Mouse (Mus musculus) ovary, adult 10 weeks (tissue): ENCODE results near the gene Trim34a. TPM values are rescaled to one million over a fixed set of nuclear protein-coding genes. Genes with fewer than 3 reads are reported as not detected.

Experiments
- polyA plus RNA-seq: library from polyadenylated mRNA; stranded (reverse); fragments of 350-450 nt; fragmentation: Illumina TruSeq; extraction: RNeasy Lipid Tissue Mini Kit (QIAGEN cat#74804); gene quantifications from one replicate; pipeline ENCODE4 v1.2.3, GENCODE M21; 2014

Trim34a gene
- polyA plus RNA-seq: 18.0 TPM

GRCm38 (mm10) chr7:104244287-104245181, at the start of gene Trim34a:
Gene Trim34a (plus strand): TSS chr7:104244457.

DNA sequence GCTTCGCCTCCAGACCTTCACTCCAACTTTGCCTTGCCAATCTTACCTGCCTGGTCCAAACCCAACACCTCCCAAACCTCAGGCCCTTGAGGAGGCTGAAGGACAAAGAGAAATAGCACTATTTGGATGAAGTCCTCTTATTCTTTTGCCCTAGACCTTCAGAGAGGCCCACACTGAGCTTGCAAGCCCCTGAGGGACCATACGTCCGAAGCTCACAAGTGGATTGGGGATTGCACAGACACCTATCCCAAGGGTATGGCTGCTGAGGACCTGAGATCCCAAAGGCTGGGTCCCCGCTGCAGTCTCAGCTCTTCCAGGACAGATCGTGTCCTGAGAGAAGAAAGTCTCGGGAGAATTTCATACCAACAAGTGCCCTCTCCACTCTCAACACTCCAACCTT, 48.4 kb upstream of the Trim34a start, which contains the start of gene Olfr649:
Gene Olfr649 (minus strand): TSS at position 101 of the 400 bp plus-strand sequence.

GRCm38 (mm10) chr7:104218701-104219569, 25.3 kb upstream of the Trim34a start, which contains the start of gene Trim6:
Gene Trim6 (plus strand): TSS chr7:104218793.

DNA sequence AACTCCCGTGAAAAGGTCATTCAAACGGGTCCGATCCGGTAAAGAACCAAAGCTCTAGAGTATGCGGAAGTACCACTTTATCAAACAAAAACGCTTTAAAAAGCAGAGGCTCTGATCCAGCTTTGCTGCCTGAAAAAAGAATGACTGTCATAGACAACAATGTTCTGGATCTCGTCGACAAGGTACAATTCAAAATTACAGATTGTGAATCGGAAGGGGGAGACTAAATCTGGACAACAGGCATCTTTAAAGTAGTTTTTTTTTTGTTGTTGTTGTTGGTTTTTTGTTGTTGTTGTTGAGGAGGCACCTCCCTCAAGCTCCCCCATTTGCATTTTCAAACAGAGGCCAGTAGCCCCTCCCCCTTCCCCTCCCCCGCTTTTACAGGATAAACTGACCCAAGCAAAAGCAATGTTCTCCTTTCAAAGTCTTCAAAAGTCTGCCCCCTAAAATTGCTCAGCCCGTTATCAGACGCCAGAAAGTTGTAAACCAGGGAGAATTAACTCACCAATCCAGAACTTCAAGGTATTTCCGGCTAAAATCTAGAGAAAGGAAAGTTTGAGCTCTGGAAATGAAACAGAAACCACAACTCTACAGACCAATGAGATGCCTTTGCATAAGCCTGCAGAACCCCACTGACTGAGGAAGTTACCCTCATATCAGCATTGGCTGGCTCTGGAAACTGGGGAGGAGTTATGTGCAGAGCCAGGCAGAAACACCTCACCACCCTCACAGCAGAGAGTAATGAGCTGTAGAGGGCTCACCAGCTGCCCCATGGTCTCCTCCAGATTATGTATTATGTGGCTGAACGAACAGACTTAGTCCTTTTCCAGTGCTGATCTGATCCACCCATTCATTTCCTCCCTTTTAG, 43.6 kb downstream of the Trim34a start, which contains the start of gene Trim5:
Gene Trim5 (minus strand): TSS at position 519 of the 868 bp plus-strand sequence.

Other genes starting within 250 kb of the Trim34a start
- gene Olfr638, start 245.7 kb upstream of the Trim34a start, polyA plus RNA-seq: not detected
- not detected for gene Olfr639, start 227.2 kb upstream of the Trim34a start, polyA plus RNA-seq
- not detected for gene Olfr640, start 218.9 kb upstream of the Trim34a start, polyA plus RNA-seq
- gene Olfr641, start 209.0 kb upstream of the Trim34a start, polyA plus RNA-seq: not detected
- gene Olfr642, start 191.8 kb upstream of the Trim34a start, polyA plus RNA-seq: not detected
- not detected for gene 4930516K23Rik, start 183.0 kb upstream of the Trim34a start, polyA plus RNA-seq
- not detected for gene Olfr644, start 172.6 kb upstream of the Trim34a start, polyA plus RNA-seq
- gene Olfr645, start 159.0 kb upstream of the Trim34a start, polyA plus RNA-seq: not detected
- gene Olfr646, start 139.6 kb upstream of the Trim34a start, polyA plus RNA-seq: not detected
- not detected for gene Ubqln5, start 114.6 kb upstream of the Trim34a start, polyA plus RNA-seq
- not detected for gene Olfr643, start 107.1 kb upstream of the Trim34a start, polyA plus RNA-seq
- gene Ubqln3, start 101.2 kb upstream of the Trim34a start, polyA plus RNA-seq: not detected
- not detected for gene Ubqlnl, start 93.9 kb upstream of the Trim34a start, polyA plus RNA-seq
- not detected for gene Olfm5, start 79.6 kb upstream of the Trim34a start, polyA plus RNA-seq
- gene Olfr648, start 61.1 kb upstream of the Trim34a start, polyA plus RNA-seq: 0.80 TPM
- gene Olfr649, start 48.5 kb upstream of the Trim34a start, polyA plus RNA-seq: not detected
- 1.5 TPM for gene Trim6, start 25.7 kb upstream of the Trim34a start, polyA plus RNA-seq
- gene Trim5, start 43.6 kb downstream of the Trim34a start, polyA plus RNA-seq: 3.0 TPM
- gene Trim12a, start 71.0 kb downstream of the Trim34a start, polyA plus RNA-seq: 26.0 TPM
- not detected for gene Trim34b, start 85.0 kb downstream of the Trim34a start, polyA plus RNA-seq
- 27.0 TPM for gene Trim12c, start 108.9 kb downstream of the Trim34a start, polyA plus RNA-seq
- gene Trim30b, start 125.4 kb downstream of the Trim34a start, polyA plus RNA-seq: 0.23 TPM
- gene Trim30c, start 156.4 kb downstream of the Trim34a start, polyA plus RNA-seq: 0.46 TPM
- gene Trim30a, start 220.7 kb downstream of the Trim34a start, polyA plus RNA-seq: 28.2 TPM